Mouse (Mus musculus) cerebellum, postnatal 4 days (tissue): ENCODE measurements at regions not wholly inside any gene's neighbourhood (a gene's known extent, or its start where the extent isn't known, plus 50 kb on each side); places are given as distances from the start of the nearest gene placed in this dataset.
"Not testable (repeated sequence)": the region's sequence is repeated elsewhere in the genome, so short reads cannot be mapped to it uniquely, and the experiment has no call there.

ENCODE experiments used
- DNase-seq, 2 experiments: peaks; one replicate each; pipeline ENCODE4 v3.0.0; 2022; ENCODE audit warnings: low spot score in 2 of 2, mixed read lengths in 1 of 2

DNA sequence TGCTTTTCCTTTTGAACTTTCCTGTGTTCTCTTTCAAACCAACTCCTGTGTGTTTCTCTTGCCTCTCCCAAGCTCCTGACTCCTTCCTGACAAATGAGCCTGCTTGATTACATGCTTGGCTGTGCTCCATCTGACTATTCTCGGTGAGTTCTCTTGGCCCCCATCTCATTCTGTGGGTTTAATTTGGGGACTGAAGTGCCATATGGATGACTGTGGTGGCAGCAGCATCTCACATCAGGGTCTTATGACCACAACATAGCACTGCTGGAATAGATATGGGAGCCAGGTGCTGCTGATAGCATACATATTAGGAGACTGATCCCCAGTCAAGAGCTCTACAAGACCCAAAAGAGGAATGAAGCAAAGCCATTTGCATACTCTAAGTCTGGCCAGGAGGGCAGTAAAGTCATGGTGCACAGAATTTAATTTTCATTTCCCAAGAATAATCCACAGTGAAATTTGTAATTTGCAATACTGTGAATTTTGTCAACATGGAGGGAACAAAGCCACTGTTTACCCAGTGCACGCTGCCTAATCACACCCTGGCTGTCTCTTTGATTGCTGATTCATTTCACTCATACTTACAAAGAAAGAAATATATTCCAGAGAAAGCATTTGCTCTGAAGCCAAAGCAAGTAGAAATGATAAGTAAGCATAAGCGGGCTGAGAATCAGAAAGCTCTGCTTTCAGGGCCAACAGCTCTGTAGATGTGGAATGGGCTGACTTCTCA is 1478.4 kb upstream of the Gm7489 start:
- DNase-seq: no peak

DNA sequence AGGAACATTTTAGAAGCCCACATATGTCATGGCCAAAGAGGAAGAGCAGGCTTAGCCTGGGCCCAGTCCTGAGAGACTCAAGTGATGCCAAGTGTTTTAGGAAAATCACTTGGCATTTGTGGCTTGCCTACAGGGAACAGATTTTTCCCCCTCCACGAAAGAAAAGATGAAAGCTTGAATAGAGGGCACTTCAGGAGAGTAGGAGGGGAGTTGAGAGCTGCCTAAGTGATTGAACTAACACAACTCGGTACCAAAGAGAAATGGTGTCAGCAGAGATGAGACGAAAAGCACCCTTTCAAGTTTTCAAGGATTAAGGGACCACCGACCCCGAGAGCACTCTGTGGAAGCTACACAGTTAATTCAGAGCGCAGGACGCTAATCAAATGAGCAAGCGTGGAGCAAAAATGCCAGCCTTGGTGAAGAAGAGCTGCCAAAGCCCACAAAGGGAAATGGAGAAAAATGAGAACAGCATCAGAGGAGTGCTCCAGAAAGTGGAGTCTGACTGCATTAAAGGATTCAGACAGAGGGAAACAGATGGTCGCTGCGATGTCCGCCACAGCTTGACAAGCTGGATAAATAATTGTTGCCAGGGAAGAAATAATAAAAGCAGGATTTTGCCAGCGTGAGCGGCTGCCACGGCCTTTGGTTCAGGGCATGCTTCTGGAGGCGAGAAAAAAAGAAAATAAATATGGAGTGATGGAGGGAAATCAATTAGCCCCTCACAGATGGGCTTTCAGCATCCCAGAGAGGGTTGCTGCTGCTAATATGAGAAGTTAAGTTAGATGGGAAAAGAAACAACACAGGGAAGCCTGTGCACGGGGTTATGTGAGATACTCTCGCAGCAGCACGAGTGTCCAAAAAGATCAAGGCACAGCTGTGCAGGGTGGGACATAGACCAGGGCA is 1471.6 kb upstream of the Gm7489 start:
- peak in 1 of 2 experiments; percentile 61 for DNase-seq

DNA sequence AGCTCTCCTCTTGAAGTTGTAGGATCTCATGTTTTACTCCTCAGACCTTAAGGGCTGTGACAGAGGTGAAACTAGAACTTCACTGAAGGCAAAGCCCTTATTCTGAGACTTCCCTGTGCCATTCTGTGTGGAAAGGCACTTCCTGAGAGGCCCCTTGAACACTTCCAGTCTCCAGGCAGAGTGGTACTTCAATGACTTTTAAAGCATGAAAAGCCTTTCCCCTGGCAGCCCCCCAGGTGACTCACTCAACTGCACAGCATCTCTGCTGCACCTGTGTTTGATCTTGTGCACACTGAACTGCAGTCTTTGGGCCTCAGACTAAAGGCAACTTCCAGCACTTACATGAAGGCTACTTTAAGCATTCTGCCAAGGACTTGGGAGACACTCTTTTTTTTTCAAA is 1458.7 kb upstream of the Gm7489 start:
- DNase-seq: no peak

DNA sequence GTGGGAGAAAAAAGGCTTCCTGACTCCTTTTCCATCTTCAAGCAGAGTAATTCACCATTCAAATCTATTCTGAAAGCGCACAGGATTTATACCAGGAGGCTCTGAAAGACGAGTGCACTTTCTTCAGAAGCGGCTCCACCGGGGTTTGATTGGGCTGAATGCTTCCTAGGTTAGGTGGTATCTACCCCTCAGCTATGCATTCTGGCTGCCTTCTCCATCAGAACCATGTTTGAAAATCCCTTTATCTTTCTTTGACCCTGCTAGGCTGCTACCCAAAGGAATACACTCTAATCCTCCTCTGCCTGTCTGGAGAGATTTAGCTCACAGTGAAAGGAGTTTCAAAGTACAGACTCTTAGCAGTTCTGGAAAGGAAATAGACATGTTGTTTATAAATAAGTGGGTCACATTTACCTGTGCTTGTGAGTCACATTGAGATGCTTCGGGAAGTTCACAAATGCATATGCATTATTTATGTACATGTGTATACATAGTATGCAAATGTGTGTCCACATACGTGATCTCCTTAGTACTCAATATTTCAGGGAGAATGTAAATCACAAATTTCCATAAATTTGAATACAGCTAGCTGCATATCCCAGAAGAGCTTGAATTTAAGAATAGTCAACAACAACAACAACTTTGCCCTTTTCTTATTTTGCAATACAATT is 1454.1 kb upstream of the Gm7489 start:
- DNase-seq: no peak

DNA sequence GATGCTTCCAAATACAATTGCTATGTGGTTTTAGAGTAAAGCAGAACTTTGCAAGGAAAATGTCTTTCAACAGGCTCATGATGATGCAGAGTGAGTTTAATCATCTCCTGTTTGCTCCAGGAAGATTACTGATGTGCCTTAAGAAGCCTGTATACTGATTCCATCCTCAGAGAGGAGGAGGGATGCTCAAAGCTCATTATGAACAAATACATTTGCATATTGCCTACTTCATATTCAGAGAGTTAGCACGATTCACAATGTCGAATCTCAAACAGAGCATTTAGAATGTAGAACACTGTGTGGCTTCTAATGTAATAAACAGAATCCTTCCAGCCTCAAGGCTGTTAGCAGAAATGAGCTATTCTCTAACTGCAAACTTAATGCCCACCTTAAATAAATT is 1451.1 kb upstream of the Gm7489 start:
- DNase-seq: no peak

DNA sequence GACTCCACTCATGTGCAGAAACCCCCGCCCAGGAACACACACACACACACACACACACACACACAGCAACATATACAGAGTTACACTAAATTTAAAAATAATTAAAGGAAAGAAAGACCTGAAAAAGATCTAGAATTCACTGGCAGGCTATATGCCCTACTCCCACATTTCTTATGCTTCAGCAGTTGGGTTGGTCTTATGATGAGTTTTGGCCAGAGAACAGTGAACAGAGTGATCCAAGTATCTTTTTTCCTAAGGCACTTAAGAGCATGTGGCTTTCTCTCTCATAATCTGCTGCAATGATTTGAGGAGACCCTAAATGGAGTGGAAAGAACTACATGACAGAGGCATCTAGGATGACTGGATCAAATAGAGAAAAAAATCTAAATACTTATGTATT is 1446.3 kb upstream of the Gm7489 start:
- DNase-seq: no peak

DNA sequence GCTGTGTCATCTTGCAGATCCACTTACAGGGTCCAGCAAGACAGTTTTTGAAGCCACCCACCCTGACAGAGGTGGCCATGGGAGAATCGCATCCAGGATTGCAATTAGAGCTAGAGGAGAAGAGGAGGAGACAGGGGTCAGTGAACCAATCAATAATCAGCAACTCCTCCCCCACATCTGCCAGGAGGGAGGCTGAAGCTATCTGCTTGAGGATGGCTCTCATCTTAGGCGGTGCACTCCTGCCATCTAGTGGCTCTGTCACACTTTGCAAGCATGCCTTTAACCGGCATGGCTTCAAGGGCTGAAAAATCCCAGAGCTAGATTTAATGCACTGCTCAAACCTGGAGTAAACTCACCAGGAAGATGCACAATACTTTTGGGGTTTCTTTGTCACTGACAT is 1425.9 kb upstream of the Gm7489 start:
- peak; percentile 85 to 93 for DNase-seq

DNA sequence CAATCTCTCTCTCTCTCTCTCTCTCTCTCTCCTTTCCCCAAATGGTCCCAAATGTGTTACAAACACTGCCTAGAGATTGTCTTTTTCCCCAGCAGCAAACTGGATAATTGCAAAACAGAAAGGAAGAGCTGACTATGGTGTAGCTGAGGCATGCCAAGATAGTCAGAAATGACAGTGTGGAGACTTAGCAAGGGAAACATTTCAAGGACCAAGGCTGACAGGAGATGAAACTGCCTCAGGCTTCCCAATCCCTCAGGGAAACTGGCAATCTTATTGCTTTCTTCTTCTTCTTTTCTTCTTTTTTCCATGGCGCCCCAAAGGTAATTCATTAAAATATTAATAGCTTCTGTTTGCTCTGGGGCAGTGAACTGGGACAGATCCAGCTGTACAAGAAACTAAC is 1425.4 kb upstream of the Gm7489 start:
- no peak for DNase-seq

DNA sequence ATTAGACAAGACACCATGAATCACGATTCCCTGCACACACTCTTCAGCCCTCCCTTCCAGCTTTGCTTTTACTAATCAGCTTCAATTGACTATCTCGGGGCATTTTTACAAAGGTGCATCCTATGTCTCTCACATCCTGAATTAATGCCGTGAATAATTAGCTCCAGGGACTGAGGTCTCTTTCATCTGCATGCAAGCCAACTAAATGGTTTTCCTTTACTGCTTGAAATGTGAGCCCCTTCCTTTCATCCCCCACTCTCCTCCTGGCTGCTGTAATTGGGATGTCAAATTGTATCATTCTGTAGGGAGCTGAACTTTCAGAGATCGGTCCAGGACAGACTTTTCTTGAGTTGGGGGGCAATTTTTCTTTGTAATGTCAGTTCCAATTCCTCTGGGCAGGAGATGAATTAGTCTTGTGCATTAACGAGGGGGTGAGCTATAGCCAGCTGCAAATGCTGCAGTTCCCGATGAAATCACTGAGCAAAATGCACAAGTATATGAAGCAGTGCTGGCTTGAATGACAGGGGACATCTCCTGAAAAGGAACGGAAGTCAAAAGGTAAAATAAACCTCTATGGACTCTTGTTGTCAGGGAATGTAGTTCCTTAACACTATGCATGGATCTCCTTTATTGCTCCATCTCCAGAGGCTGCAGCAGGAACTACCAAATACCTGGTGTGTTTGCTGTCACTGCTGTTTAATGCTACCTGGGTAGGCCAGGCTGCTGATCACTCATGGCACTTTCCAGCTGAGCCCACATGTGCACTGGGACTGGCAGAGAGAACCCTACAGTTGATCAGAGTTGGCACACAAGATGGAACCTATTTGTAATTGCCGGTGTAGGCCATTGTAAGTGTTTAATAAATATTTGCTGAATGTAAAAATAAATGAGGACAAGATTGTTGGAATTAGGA is 1420.2 kb upstream of the Gm7489 start:
- DNase-seq: no peak

DNA sequence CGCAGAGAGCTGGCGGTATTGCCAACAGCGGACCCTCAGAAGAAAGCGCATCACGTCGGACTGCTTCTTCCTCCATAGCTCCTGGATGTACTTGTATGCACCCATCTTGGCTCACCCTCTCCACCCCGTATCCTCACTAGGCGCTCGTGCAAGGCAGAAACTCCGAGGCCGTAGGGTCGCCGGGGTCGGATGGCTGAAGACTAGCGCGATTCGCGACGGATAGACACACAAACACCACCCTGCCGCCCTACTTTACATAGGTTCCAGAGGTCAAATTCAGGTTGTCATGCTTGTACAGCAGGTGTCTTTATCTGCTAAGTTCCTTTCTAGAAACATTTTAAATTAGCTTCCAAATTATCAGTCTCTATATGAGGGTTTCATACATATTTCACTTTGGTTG is 1406.6 kb upstream of the Gm7489 start:
- DNase-seq: not testable (repeated sequence)

DNA sequence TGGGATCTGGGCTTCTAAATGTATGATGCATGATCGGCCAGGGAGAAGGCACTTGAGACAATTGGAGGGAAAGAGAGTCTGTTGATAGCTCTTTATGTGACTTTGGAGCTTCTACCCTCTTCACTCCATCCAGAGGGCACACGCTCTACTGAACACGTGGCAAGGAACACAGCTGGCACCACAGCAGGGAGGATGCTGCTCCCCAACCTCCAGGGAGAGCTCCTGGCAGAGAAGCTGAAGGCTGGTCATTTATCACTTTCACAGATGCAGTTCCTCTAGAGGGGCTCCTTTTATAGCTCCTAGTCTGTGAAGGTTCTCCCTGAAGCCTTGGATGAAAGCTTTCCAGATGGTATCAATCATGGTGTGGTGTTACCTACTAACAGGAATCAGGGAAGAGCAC is 1403.9 kb upstream of the Gm7489 start:
- DNase-seq: no peak

DNA sequence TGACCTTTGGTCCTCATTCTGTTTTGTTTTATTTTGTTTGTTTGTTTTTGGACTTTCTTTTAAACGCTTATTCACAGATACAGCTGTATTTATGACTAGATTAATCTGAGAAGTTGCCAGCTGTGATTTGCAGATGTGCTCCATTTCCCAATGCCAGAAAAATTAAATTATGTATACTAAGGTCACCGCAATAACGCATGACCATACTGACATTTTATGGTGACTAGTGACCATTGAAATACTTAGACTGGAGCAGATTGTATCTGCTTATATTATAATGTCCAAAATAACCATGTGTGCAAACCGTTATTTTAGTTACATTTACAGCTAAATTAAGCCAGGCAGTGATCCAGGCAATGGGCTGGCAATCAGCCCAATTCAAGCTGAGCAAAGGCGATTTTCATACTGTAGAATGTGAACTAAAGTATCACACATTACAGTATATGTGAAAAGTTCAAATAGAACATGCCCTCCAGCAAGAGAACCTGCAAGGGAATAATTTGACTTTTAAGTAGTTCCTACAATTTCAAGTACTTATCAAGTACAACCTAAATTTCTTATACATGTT is 1401.0 kb upstream of the Gm7489 start:
- DNase-seq: peak in 1 of 2 experiments; percentile 26

DNA sequence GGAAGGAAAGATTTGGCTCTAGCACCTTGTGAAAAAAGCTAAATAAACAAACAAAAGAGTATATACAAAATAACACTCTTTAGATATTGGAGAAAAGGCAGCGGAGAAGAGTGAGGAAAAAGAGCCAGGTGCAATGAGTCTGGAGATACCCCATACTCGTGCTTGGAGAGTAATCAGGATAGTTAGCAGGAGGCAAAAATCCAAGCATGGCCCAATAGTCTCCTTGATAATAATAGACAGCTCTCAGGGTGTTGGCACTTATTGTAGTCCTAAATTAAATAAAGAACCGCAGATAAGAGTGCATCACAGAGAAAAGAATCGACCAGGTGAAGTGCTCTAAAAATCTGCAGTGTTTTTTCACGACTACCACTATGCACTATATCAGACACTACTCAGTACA is 1400.4 kb upstream of the Gm7489 start:
- no peak for DNase-seq

DNA sequence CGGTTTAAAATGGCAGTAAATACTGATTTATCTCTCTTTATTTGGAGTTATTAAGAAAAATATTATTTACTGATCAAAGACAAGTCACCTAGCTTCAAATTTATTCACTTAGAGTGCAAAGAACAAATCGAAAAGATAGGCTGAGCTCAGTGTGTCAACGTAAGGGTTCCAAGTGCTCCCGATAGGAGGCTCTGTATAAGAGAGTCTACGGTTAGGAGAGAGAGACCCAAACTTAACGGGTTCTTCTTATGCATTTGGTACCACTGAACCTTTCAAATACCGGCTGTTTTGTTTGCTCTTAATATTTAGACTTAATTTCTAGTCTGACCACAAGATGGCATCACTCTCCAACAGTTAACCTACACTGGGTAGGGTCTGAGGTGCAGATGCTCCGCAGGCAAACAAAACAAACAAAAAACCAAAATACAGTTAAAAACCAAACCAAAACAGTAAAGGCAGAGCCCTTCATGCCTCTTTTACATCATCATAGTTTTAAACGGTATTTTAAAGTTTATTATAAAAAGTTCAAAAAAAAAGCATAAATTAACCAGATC is 1379.4 kb upstream of the Gm7489 start:
- DNase-seq: no peak

DNA sequence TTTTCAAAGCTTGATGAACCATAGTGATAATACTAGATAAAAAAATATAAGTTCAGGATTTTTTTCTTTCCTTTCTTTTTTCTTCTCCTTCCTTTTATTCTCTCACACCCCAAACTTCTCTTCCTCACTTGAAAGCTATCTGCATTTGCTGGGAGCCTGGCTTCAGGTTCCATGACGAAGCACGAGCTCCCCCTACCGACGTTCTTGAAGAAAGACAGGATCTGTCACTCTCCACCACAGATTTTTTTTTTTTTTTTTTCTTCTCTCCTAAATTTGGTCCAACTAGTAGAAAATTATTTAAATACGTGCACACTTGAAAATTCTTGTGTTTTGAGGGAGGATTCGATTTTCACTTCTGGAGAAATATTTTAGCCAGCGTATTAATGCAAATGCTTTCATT is 1377.8 kb upstream of the Gm7489 start:
- DNase-seq: peak; percentile 27 to 62

DNA sequence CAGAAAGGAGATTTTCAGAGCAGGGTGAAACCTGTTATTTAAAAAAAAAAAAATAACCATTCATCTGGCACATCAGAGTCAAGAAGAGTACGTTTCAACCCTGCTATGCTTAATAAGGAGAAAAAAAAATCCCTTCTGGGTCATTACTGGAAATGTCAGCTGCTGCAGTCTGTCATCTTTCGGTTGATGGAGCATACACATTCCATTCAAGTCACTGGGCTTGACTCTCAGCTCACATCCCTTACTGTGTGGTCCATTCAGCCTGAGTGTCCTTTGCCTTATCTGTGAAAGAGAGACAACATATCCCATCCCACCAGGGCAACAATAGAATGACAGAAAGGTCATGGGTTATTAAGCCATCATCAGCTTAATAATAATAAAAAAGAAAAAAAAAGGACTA is 1376.1 kb upstream of the Gm7489 start:
- DNase-seq: no peak

DNA sequence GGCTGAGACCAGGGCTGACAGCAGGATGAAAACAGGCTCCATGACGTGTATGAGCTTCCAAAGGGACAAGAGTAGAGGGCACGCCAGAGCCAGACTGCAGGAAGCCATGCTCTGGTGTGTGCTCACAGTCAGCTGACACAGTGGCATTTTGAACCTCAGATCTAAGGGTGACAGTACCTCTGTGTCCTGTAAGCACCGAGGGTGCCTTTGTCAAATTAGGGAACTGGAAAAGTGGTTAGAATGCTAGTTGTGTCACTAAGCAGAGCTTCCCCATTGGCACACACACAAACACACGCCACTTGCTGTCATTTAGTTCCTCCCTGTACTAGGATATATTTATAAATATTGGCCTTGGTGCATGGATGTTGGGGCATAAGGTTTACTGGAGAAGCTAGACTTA is 1374.6 kb upstream of the Gm7489 start:
- no peak for DNase-seq

DNA sequence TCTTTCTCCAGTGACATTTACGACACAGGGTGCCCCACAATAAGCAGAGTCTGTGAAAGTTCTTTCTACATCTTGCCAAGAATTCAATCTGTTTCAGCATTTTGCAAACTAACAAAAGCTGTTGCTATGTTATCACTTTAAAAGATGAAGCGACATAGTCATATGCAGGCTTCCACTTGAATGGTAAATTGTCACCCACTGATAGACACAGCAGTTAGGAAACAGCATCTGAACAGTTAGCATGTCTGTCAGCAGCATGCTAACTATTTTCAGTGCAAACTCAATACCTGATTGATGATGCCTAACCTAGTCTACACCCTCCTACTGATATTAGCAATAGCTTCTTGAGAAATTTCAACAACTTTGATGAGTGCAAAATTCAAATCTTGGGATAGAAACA is 1348.1 kb upstream of the Gm7489 start:
- DNase-seq: no peak

DNA sequence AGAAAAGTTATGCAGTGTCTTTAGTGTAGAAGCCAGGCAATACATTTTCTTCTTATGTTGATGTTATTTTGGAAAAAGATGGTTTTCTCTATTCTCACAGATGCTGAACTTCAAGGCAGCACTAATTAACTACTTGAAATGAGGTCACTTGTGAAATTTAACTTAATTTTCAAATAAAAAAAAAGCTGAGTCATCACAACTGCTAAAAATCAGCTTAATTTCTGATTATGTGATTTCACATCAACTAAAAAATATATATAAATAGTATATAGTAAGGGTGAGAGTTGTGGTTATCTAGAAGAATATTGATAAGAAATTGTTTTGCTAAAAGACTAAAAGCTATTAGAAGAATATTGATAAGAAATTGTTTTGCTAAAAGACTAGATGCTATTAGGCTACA is 1326.0 kb upstream of the Gm7489 start:
- no peak for DNase-seq

DNA sequence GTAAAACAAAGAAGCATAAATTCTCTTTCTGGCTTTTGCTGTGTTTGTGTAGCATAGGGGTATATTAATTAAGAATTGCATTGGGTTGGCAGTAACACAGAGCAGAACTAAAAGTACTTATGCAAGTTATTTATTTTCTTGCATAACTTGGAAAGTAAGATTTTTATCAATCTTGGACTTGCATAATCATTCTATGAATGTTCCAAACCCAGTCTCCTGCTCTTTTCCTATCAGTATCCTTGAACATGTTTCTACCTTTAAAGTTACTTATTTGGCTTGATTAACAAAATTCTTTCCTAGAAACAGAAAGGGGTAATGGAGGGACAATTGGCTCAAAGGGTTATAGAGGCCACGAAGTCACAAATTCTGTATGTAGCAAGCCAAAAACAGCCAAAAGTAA is 1320.6 kb upstream of the Gm7489 start:
- DNase-seq: no peak

DNA sequence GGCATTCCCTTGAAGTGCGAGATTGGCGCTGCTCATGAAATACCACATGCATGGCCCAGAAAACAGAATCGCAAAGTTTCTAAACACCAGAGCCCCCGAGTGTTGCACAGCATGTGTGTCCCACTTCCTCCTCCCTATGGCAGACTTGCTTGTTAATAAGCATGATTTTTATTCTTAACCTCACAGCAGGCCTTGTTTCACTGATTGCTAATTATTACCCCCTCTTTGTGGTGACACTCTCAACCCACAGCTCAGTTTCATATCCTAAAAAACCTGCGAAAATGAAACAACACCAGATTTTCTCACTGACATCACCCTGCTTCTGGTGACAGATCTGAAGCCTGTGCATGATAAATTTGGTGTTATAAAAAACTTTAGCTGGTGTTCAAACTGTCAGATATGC is 1319.3 kb upstream of the Gm7489 start:
- DNase-seq: no peak
